Mouse (Mus musculus): ENCODE measurements at regions not wholly inside any gene's neighbourhood (a gene's known extent, or its start where the extent isn't known, plus 50 kb on each side); places are given as distances from the start of the nearest gene placed in this dataset.

DNA sequence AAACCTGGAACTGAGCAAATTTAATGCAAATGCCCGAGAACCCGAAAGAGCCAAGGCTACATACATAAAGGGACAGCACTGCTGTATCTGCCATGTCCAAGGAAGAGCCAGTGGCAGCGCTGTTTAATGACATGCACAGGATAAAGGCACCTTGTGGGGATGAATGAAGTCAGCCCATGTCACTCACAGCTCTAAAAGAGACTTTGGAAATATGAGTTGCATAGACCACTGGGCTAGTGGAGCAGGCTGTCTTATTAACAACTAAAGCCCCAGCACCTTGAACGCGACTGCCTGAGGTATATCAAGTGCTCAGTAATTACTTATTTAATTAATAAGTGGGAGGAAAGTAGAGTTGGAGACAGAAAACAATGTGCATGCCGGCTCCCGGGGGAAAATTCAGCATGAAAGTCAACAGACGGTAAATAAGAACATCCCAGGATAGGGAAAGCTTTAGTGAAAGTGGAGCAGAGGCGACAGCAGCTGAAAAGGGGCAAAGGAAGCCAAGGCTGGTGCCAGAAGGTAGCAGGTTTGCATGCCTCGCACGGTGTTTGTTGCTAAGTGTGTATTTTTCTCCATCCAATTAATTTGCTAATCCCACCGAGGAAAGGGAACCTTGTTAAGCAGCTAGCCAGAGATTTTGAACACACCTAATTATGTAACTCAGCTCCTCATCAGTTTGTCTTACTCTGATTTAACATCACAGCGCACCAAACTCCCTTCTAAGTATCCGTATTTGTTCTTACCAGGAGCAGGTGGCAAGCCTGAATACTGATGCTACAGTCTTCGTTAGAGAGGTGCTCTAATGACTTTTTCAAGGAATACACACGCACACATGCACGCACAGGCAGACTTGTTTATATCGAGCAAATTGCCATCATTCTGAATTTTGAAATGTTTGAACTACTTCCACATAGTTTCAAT is 167.4 kb downstream of the Triml1 start:
- peak in 1 of 2 experiments; percentile 2 for DNase-seq

- DNase-seq, result no peak
Measured at GRCm38 (mm10) chr8:42972545-42972944, 168.7 kb downstream of the Triml1 start.

GRCm38 (mm10) chr8:42967862-42968395 is 173.4 kb downstream of the Triml1 start:
- no peak for DNase-seq

DNA sequence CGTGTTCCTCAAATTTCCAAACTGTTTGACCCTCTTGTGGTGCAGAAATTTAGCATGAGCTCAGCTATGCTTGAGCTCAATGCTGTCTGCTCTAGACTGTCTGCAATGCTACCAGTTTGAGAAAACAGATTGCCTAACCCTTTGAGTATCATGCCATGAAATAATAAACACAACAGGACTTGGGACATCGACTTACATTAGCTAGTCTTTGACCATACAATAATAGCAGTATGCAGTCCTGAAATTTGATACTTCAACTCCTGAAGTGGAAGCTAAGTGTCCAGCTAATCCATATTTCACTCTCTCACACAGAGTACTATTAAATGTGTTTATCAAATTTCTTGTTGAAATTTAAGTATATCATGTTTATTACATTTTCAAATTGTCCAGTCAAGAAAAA is 176.8 kb downstream of the Triml1 start:
- no peak for DNase-seq

- no peak for DNase-seq
Measured at GRCm38 (mm10) chr8:42958052-42958805, 183.1 kb downstream of the Triml1 start.

DNA sequence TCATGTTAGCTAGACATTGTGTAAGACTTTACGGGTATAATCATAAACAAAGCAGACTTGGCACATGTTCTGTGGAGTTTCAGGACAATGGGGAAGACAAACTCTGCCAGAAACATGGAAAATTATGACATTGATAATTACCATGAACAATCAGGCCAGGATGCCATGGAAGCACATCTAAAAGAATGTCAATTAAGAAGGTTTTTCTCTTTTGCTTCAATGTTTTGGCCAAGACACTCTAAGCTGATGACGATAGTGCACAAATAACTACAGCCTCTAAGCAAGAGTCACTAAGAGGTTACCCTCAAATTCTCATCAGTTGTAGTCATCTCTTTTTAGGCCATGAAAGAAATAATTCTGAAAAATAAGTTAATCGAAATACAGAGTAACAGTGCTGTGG is 208.7 kb downstream of the Triml1 start:
- no peak for DNase-seq

GRCm38 (mm10) chr8:42891658-42892057 is 249.6 kb downstream of the Triml1 start:
- no peak for DNase-seq

- DNase-seq, result no peak
Measured at GRCm38 (mm10) chr8:42886516-42886915, 254.8 kb downstream of the Triml1 start.

DNA sequence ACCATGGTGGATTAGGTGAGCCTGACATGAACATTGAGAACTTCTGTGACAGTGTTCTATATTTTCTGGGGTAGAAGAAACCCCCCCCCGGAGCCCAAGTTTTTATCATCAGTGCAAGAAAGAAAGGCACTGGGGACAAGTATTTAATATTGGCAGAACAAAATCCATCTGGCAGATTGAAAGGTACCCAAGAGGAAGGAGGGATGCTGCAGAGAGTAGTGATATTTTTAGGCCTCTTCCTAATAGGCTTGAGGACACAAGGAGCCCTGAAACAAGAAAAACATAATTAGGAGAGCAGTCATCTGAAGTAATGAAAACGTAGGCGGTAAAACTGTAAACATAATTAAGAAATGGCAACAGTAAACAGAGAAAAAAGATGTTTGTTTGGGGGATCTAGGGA is 271.0 kb downstream of the Triml1 start:
- peak in 1 of 2 experiments; percentile 22 for DNase-seq
